Mouse (Mus musculus): ENCODE measurements around the gene Mapt. TPM values are rescaled to one million over a fixed set of nuclear protein-coding genes. Genes with fewer than 3 reads are reported as not detected.

Mapt gene
- polyA plus RNA-seq, 1 experiment from 2014 or later = 14.7 TPM

GRCm38 (mm10) chr11:104329185-104329926 lies 98.2 kb downstream of the Mapt start:
- H3K9me3 ChIP-seq = no peaks in the 10 kb centered on the region
- 84% methylated on average over 11 of the region's 11 CpGs for WGBS
- no peak overlapping the region for H3K4me3 ChIP-seq
- no peak overlapping the region for H3K27ac ChIP-seq (replicated peaks)
- no peaks in the 10 kb centered on the region for H3K27me3 ChIP-seq (replicated peaks; ENCODE audit: low read depth, poor library complexity, severe bottlenecking)
- H3K4me1 ChIP-seq = peaks cover 6% of the 10 kb centered on the region; the same call in 1 of the 2 replicates
- no peak for DNase-seq (ENCODE audit: low spot score)
- H3K36me3 ChIP-seq (replicated peaks) = peaks cover 42% of the 10 kb centered on the region

- Histone ChIP-seq H3K36me3 (replicated peaks) (peaks cover 50% of the 10 kb centered on the region), H3K9me3 (no peaks in the 10 kb centered on the region), H3K27me3 (replicated peaks; ENCODE audit: low read depth, poor library complexity, severe bottlenecking) (no peaks in the 10 kb centered on the region), H3K4me3 (no peak overlapping the region), H3K4me1 (peaks cover 6% of the 10 kb centered on the region; the same call in 1 of the 2 replicates), H3K27ac (replicated peaks) (no peak overlapping the region)
- DNase-seq (ENCODE audit: low spot score) = no peak
- WGBS = 86% methylated on average over 4 of the region's 4 CpGs
These were observed 99.0 kb downstream of the Mapt start for GRCm38 (mm10) chr11:104330151-104330550.

- 89% methylated on average over 3 of the region's 3 CpGs for WGBS
- Histone ChIP-seq H3K36me3 (replicated peaks) (peaks cover 61% of the 10 kb centered on the region), H3K9me3 (no peaks in the 10 kb centered on the region), H3K27me3 (replicated peaks; ENCODE audit: low read depth, poor library complexity, severe bottlenecking) (no peaks in the 10 kb centered on the region), H3K4me3 (no peak overlapping the region), H3K4me1 (peaks cover 6% of the 10 kb centered on the region; the same call in 1 of the 2 replicates), H3K27ac (replicated peaks) (no peak overlapping the region)
- no peak for DNase-seq (ENCODE audit: low spot score)
These were observed 100.0 kb downstream of the Mapt start for GRCm38 (mm10) chr11:104331208-104331607.

GRCm38 (mm10) chr11:104332105-104332504 lies 100.9 kb downstream of the Mapt start:
- Histone ChIP-seq H3K27me3 (replicated peaks; ENCODE audit: low read depth, poor library complexity, severe bottlenecking) (no peaks in the 10 kb centered on the region), H3K9me3 (no peaks in the 10 kb centered on the region), H3K4me1 (peaks cover 6% of the 10 kb centered on the region; the same call in 1 of the 2 replicates), H3K36me3 (replicated peaks) (peaks cover 68% of the 10 kb centered on the region), H3K4me3 (no peak overlapping the region), H3K27ac (replicated peaks) (no peak overlapping the region)
- no peak for DNase-seq (ENCODE audit: low spot score)
- WGBS = 90% methylated on average over 5 of the region's 5 CpGs

GRCm38 (mm10) chr11:104334115-104334514 lies 102.9 kb downstream of the Mapt start:
- DNase-seq (ENCODE audit: low spot score) = no peak
- H3K4me3 ChIP-seq = no peak overlapping the region
- H3K9me3 ChIP-seq = no peaks in the 10 kb centered on the region
- H3K4me1 ChIP-seq = no peaks in the 10 kb centered on the region
- H3K27me3 ChIP-seq (replicated peaks; ENCODE audit: low read depth, poor library complexity, severe bottlenecking) = no peaks in the 10 kb centered on the region
- peaks cover 88% of the 10 kb centered on the region for H3K36me3 ChIP-seq (replicated peaks)
- 85% methylated on average over 5 of the region's 5 CpGs for WGBS
- no peak overlapping the region for H3K27ac ChIP-seq (replicated peaks)

GRCm38 (mm10) chr11:104334946-104335345 lies 103.8 kb downstream of the Mapt start:
- no peaks in the 10 kb centered on the region for H3K9me3 ChIP-seq
- H3K4me3 ChIP-seq = no peak overlapping the region
- peaks cover 96% of the 10 kb centered on the region for H3K36me3 ChIP-seq (replicated peaks)
- H3K27me3 ChIP-seq (replicated peaks; ENCODE audit: low read depth, poor library complexity, severe bottlenecking) = no peaks in the 10 kb centered on the region
- no peak overlapping the region for H3K27ac ChIP-seq (replicated peaks)
- WGBS = 94% methylated on average over 13 of the region's 13 CpGs
- DNase-seq (ENCODE audit: low spot score) = no peak
- H3K4me1 ChIP-seq = no peaks in the 10 kb centered on the region

GRCm38 (mm10) chr11:104346931-104347330 lies 115.7 kb downstream of the Mapt start:
- Histone ChIP-seq H3K36me3 (replicated peaks) (peaks cover 96% of the 10 kb centered on the region), H3K27ac (replicated peaks) (no peak overlapping the region), H3K4me3 (no peak overlapping the region), H3K27me3 (replicated peaks; ENCODE audit: low read depth, poor library complexity, severe bottlenecking) (no peaks in the 10 kb centered on the region), H3K9me3 (no peaks in the 10 kb centered on the region), H3K4me1 (no peaks in the 10 kb centered on the region)
- DNase-seq (ENCODE audit: low spot score) = no peak
- 78% methylated on average over 3 of the region's 3 CpGs for WGBS

- 79% methylated on average over 2 of the region's 2 CpGs for WGBS
- H3K36me3 ChIP-seq (replicated peaks) = peaks cover 72% of the 10 kb centered on the region
These were observed 130.6 kb downstream of the Mapt start for GRCm38 (mm10) chr11:104361790-104362189.

GRCm38 (mm10) chr11:104362704-104363103 lies 131.5 kb downstream of the Mapt start:
- no peak for DNase-seq (ENCODE audit: low spot score)
- no peaks in the 10 kb centered on the region for H3K9me3 ChIP-seq
- H3K4me1 ChIP-seq = no peaks in the 10 kb centered on the region
- H3K36me3 ChIP-seq (replicated peaks) = peaks cover 69% of the 10 kb centered on the region
- H3K4me3 ChIP-seq = no peak overlapping the region
- H3K27ac ChIP-seq (replicated peaks) = no peak overlapping the region
- no peaks in the 10 kb centered on the region for H3K27me3 ChIP-seq (replicated peaks; ENCODE audit: low read depth, poor library complexity, severe bottlenecking)
- WGBS = 94% methylated on average over 1 of the region's 1 CpGs

More at GRCm38 (mm10) chr11:104361790-104362189, 130.6 kb downstream of the Mapt start:
- H3K27ac ChIP-seq (replicated peaks) = no peak overlapping the region
- no peak for DNase-seq (ENCODE audit: low spot score)
- no peak overlapping the region for H3K4me3 ChIP-seq
- no peaks in the 10 kb centered on the region for H3K9me3 ChIP-seq
- no peaks in the 10 kb centered on the region for H3K4me1 ChIP-seq
- no peaks in the 10 kb centered on the region for H3K27me3 ChIP-seq (replicated peaks; ENCODE audit: low read depth, poor library complexity, severe bottlenecking)

GRCm38 (mm10) chr11:104363823-104364600 lies 132.8 kb downstream of the Mapt start:
- H3K4me3 ChIP-seq = no peak overlapping the region
- no peak for DNase-seq (ENCODE audit: low spot score)
- H3K4me1 ChIP-seq = no peaks in the 10 kb centered on the region
- H3K36me3 ChIP-seq (replicated peaks) = peaks cover 77% of the 10 kb centered on the region
- H3K27ac ChIP-seq (replicated peaks) = no peak overlapping the region
- WGBS = 96% methylated on average over 2 of the region's 2 CpGs
- no peaks in the 10 kb centered on the region for H3K9me3 ChIP-seq
- no peaks in the 10 kb centered on the region for H3K27me3 ChIP-seq (replicated peaks; ENCODE audit: low read depth, poor library complexity, severe bottlenecking)

GRCm38 (mm10) chr11:104367486-104368190 lies 136.4 kb downstream of the Mapt start:
- peaks cover 87% of the 10 kb centered on the region for H3K36me3 ChIP-seq (replicated peaks)
- no peak overlapping the region for H3K27ac ChIP-seq (replicated peaks)
- H3K4me3 ChIP-seq = no peak overlapping the region
- 85% methylated on average over 5 of the region's 5 CpGs for WGBS
- H3K27me3 ChIP-seq (replicated peaks; ENCODE audit: low read depth, poor library complexity, severe bottlenecking) = no peaks in the 10 kb centered on the region
- no peaks in the 10 kb centered on the region for H3K4me1 ChIP-seq
- DNase-seq (ENCODE audit: low spot score) = no peak
- H3K9me3 ChIP-seq = no peaks in the 10 kb centered on the region

- H3K4me1 ChIP-seq = no peaks in the 10 kb centered on the region
- H3K27me3 ChIP-seq (replicated peaks; ENCODE audit: low read depth, poor library complexity, severe bottlenecking) = no peaks in the 10 kb centered on the region
- no peak overlapping the region for H3K27ac ChIP-seq (replicated peaks)
- no peak overlapping the region for H3K4me3 ChIP-seq
- no peaks in the 10 kb centered on the region for H3K9me3 ChIP-seq
- WGBS = 95% methylated on average over 3 of the region's 3 CpGs
- no peak for DNase-seq (ENCODE audit: low spot score)
- peaks cover 62% of the 10 kb centered on the region for H3K36me3 ChIP-seq (replicated peaks)
These were observed 145.1 kb downstream of the Mapt start for GRCm38 (mm10) chr11:104376291-104376690.
